Mouse (Mus musculus): ENCODE data around the gene Spn. TPM values are rescaled to one million over a fixed set of nuclear protein-coding genes. Genes with fewer than 3 reads are reported as not detected.

Gene Spn
- polyA plus RNA-seq, 1 experiment: 3.9 TPM

GRCm38 (mm10) chr7:127116331-127116935 is 21.2 kb downstream of the Spn start:
- 75% methylated on average over 11 of the region's 11 CpGs for WGBS
- Histone ChIP-seq H3K4me1 (ENCODE audit: control insufficient read depth, insufficient read depth, insufficient read length, low read length) (peaks cover 28% of the 10 kb centered on the region), H3K27ac (ENCODE audit: insufficient read depth, low read depth, low read length) (no peak overlapping the region), H3K27me3 (ENCODE audit: control insufficient read depth, insufficient read depth, low read length) (no peaks in the 10 kb centered on the region), H3K36me3 (ENCODE audit: control insufficient read depth, insufficient read depth, low read length) (no peaks in the 10 kb centered on the region), H3K4me3 (ENCODE audit: low read depth, low read length) (no peak overlapping the region)
- TF ChIP-seq POLR2A (IDR thresholded peaks at IDR 0.05; ENCODE audit: low read depth, low read length) (no peak), CTCF (IDR thresholded peaks at IDR 0.05; ENCODE audit: extremely low read depth, insufficient read length, insufficient replicate concordance, low read depth, low read length) (no peak)

GRCm38 (mm10) chr7:127114920-127115319 is 22.7 kb downstream of the Spn start:
- H3K4me3 ChIP-seq (ENCODE audit: low read depth, low read length): no peak overlapping the region
- H3K27me3 ChIP-seq (ENCODE audit: control insufficient read depth, insufficient read depth, low read length): no peaks in the 10 kb centered on the region
- no peak for TF ChIP-seq POLR2A (IDR thresholded peaks at IDR 0.05; ENCODE audit: low read depth, low read length)
- TF ChIP-seq CTCF (IDR thresholded peaks at IDR 0.05; ENCODE audit: extremely low read depth, insufficient read length, insufficient replicate concordance, low read depth, low read length): no peak
- peaks cover 23% of the 10 kb centered on the region for H3K4me1 ChIP-seq (ENCODE audit: control insufficient read depth, insufficient read depth, insufficient read length, low read length)
- WGBS: 82% methylated on average over 11 of the region's 11 CpGs
- H3K27ac ChIP-seq (ENCODE audit: insufficient read depth, low read depth, low read length): no peak overlapping the region
- no peaks in the 10 kb centered on the region for H3K36me3 ChIP-seq (ENCODE audit: control insufficient read depth, insufficient read depth, low read length)

GRCm38 (mm10) chr7:127113614-127114259 is 23.9 kb downstream of the Spn start:
- Histone ChIP-seq H3K27ac (ENCODE audit: insufficient read depth, low read depth, low read length) (peak overlapping the region; percentile 75), H3K36me3 (ENCODE audit: control insufficient read depth, insufficient read depth, low read length) (no peaks in the 10 kb centered on the region), H3K4me3 (ENCODE audit: low read depth, low read length) (no peak overlapping the region), H3K27me3 (ENCODE audit: control insufficient read depth, insufficient read depth, low read length) (no peaks in the 10 kb centered on the region), H3K4me1 (ENCODE audit: control insufficient read depth, insufficient read depth, insufficient read length, low read length) (peaks cover 20% of the 10 kb centered on the region)
- 11% methylated on average over 11 of the region's 12 CpGs for WGBS
- no peak for TF ChIP-seq POLR2A (IDR thresholded peaks at IDR 0.05; ENCODE audit: low read depth, low read length)

DNA sequence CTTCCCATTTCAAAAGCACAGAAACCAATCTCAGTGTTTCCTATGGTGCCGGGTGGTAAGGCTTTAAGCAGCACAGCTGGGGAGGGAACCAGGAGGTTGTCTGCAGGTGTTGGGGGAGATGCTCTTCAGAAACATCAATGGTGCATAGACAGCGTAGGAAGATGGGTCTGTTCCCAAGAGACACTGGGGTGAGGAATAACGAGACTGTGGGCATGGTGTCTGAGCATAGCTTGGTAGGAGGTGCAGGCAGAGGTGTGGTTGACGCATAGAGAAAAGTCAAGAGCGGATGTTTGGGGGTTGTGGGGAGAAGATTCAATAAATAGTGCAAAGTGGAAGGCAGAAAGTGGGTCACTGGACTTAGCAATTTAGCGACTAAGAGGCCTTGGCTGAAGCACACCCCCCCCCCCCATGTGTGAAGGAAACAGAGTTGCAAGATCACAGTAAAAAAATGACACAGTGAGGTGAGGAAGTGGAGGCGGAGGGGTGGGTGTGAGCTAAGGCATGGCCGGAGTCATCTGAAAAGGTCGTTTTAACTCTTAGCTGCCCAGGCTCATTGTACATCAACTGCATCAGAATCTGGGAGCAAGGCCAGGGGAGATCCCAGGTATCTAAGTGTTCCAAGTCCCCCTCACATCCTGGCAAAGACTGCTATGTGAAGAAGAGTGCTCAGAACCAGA is 24.6 kb downstream of the Spn start:
- no peaks in the 10 kb centered on the region for H3K27me3 ChIP-seq (ENCODE audit: control insufficient read depth, insufficient read depth, low read length)
- H3K4me1 ChIP-seq (ENCODE audit: control insufficient read depth, insufficient read depth, insufficient read length, low read length): peaks cover 13% of the 10 kb centered on the region
- peak overlapping the region; percentile 75 for H3K27ac ChIP-seq (ENCODE audit: insufficient read depth, low read depth, low read length)
- TF ChIP-seq CTCF (IDR thresholded peaks at IDR 0.05; ENCODE audit: extremely low read depth, insufficient read length, insufficient replicate concordance, low read depth, low read length) (no peak), POLR2A (IDR thresholded peaks at IDR 0.05; ENCODE audit: low read depth, low read length) (no peak)
- H3K4me3 ChIP-seq (ENCODE audit: low read depth, low read length): no peak overlapping the region
- WGBS: 43% methylated on average over 9 of the region's 9 CpGs
- no peaks in the 10 kb centered on the region for H3K36me3 ChIP-seq (ENCODE audit: control insufficient read depth, insufficient read depth, low read length)

- no peaks in the 10 kb centered on the region for H3K36me3 ChIP-seq (ENCODE audit: control insufficient read depth, insufficient read depth, low read length)
- no peak for TF ChIP-seq CTCF (IDR thresholded peaks at IDR 0.05; ENCODE audit: extremely low read depth, insufficient read length, insufficient replicate concordance, low read depth, low read length)
- TF ChIP-seq POLR2A (IDR thresholded peaks at IDR 0.05; ENCODE audit: low read depth, low read length): no peak
- WGBS: 75% methylated on average over 12 of the region's 12 CpGs
- peak overlapping the region; percentile 25 for H3K27ac ChIP-seq (ENCODE audit: insufficient read depth, low read depth, low read length)
- no peaks in the 10 kb centered on the region for H3K27me3 ChIP-seq (ENCODE audit: control insufficient read depth, insufficient read depth, low read length)
- peaks cover 8% of the 10 kb centered on the region for H3K4me1 ChIP-seq (ENCODE audit: control insufficient read depth, insufficient read depth, insufficient read length, low read length)
- H3K4me3 ChIP-seq (ENCODE audit: low read depth, low read length): no peak overlapping the region
These were observed 25.3 kb downstream of the Spn start for GRCm38 (mm10) chr7:127112251-127112841.

GRCm38 (mm10) chr7:127111461-127111860 is 26.2 kb downstream of the Spn start:
- no peak overlapping the region for H3K4me3 ChIP-seq (ENCODE audit: low read depth, low read length)
- H3K27me3 ChIP-seq (ENCODE audit: control insufficient read depth, insufficient read depth, low read length): no peaks in the 10 kb centered on the region
- H3K36me3 ChIP-seq (ENCODE audit: control insufficient read depth, insufficient read depth, low read length): no peaks in the 10 kb centered on the region
- no peak overlapping the region for H3K27ac ChIP-seq (ENCODE audit: insufficient read depth, low read depth, low read length)
- 45% methylated on average over 6 of the region's 6 CpGs for WGBS
- peaks cover 8% of the 10 kb centered on the region for H3K4me1 ChIP-seq (ENCODE audit: control insufficient read depth, insufficient read depth, insufficient read length, low read length)
- TF ChIP-seq CTCF (IDR thresholded peaks at IDR 0.05; ENCODE audit: extremely low read depth, insufficient read length, insufficient replicate concordance, low read depth, low read length) (peak; percentile 65; the same call in 1 of the 2 replicates), POLR2A (IDR thresholded peaks at IDR 0.05; ENCODE audit: low read depth, low read length) (no peak)
